Mouse (Mus musculus): ENCODE results near the gene Tmem131l.

GRCm38 (mm10) chr3:84032933-84033730 is 6.8 kb downstream of the Tmem131l start:
- no peak for TF ChIP-seq CTCF (conservative IDR thresholded peaks at IDR 0.05; ENCODE audit: insufficient read depth, insufficient read length, low read depth, low read length)
- TF ChIP-seq POLR2A (IDR thresholded peaks at IDR 0.05; ENCODE audit: low read depth, low read length), result no peak
